Mouse (Mus musculus) myocyte (in vitro differentiated cells): ENCODE measurements at regions not wholly inside any gene's neighbourhood (a gene's known extent, or its start where the extent isn't known, plus 50 kb on each side); places are given as distances from the start of the nearest gene placed in this dataset.

ENCODE experiments used
- CEBPB ChIP-seq: IDR thresholded peaks from 2 replicates; pipeline ENCODE4 v1.6.1; 2011; ENCODE audit warnings: mild to moderate bottlenecking, moderate library complexity; ENCODE audit not compliant: poor library complexity, insufficient read depth, severe bottlenecking
- E2F4 ChIP-seq: IDR thresholded peaks from one replicate; pipeline ENCODE4 v1.6.1; 2011; ENCODE audit warnings: mild to moderate bottlenecking, control low read depth, moderate library complexity; ENCODE audit not compliant: insufficient read depth
- MAX ChIP-seq: IDR thresholded peaks from one replicate; pipeline ENCODE4 v1.6.1; 2011; ENCODE audit warnings: low read depth, mild to moderate bottlenecking, control low read depth
- MYOD1 ChIP-seq, 3 experiments: IDR thresholded peaks; one replicate each; pipeline ENCODE4 v1.6.1; 2011; ENCODE audit warnings: control low read depth in 2 of 3, low read depth in 2 of 3, mild to moderate bottlenecking in 2 of 3, moderate library complexity in 1 of 3; ENCODE audit not compliant: insufficient read length in 2 of 3, control insufficient read depth in 1 of 3
- MYOG ChIP-seq, 3 experiments: IDR thresholded peaks; one replicate each; pipeline ENCODE4 v1.6.1; 2011; ENCODE audit warnings: control low read depth in 2 of 3, low read depth in 2 of 3, mild to moderate bottlenecking in 2 of 3; ENCODE audit not compliant: insufficient read length in 2 of 3, control insufficient read depth in 1 of 3, insufficient read depth in 1 of 3
- POLR2A ChIP-seq: IDR thresholded peaks from one replicate; pipeline ENCODE4 v1.6.1; 2011; ENCODE audit warnings: low read depth, mild to moderate bottlenecking, control low read depth, moderate library complexity; ENCODE audit not compliant: insufficient read length
- POLR2AphosphoS2 ChIP-seq: IDR thresholded peaks from one replicate; pipeline ENCODE4 v1.6.1; 2011; ENCODE audit warnings: low read depth, control low read depth; ENCODE audit not compliant: insufficient read length
- TCF12 ChIP-seq: IDR thresholded peaks from one replicate; pipeline ENCODE4 v1.6.1; 2011; ENCODE audit warnings: mild to moderate bottlenecking, control low read depth; ENCODE audit not compliant: poor library complexity, insufficient read depth, severe bottlenecking
- TCF3 ChIP-seq: IDR thresholded peaks from one replicate; pipeline ENCODE4 v1.6.1; 2011; ENCODE audit warnings: low read depth, control low read depth; ENCODE audit not compliant: insufficient read length
- USF1 ChIP-seq: IDR thresholded peaks from one replicate; pipeline ENCODE4 v1.6.1; 2011; ENCODE audit warnings: low read depth, mild to moderate bottlenecking, control low read depth, moderate library complexity

- no peak for TF ChIP-seq MYOG (IDR thresholded peaks at IDR 0.05; ENCODE audit: control insufficient read depth in 1 of 3, insufficient read depth in 1 of 3, insufficient read length in 2 of 3, low read depth in 2 of 3)
- TF ChIP-seq POLR2A: no peak
- no peak for TF ChIP-seq TCF12
- TF ChIP-seq E2F4: no peak
- no peak for TF ChIP-seq MAX
- no peak for TF ChIP-seq CEBPB
- no peak for TF ChIP-seq USF1
- no peak for TF ChIP-seq TCF3
- no peak for TF ChIP-seq MYOD1 (IDR thresholded peaks at IDR 0.05; ENCODE audit: control insufficient read depth in 1 of 3, insufficient read length in 2 of 3, low read depth in 2 of 3)
- TF ChIP-seq POLR2AphosphoS2: no peak
Measured at GRCm38 (mm10) chr4:131432591-131433177, 405.4 kb downstream of the Ptpru start.
